Mouse (Mus musculus) liver, adult (tissue): ENCODE data around the gene Ppm1e.

Experiments
- GATA4 ChIP-seq: IDR thresholded peaks from 2 replicates; pipeline ENCODE4 v1.6.1; 2014; ENCODE audit warnings: mild to moderate bottlenecking, low read length; ENCODE audit not compliant: insufficient replicate concordance

Gene Ppm1e

GRCm38 (mm10) chr11:87358331-87359261 is at the start of gene Ppm1e:
Gene Ppm1e (minus strand): TSS chr11:87359023.
- TF ChIP-seq GATA4: no peak

DNA sequence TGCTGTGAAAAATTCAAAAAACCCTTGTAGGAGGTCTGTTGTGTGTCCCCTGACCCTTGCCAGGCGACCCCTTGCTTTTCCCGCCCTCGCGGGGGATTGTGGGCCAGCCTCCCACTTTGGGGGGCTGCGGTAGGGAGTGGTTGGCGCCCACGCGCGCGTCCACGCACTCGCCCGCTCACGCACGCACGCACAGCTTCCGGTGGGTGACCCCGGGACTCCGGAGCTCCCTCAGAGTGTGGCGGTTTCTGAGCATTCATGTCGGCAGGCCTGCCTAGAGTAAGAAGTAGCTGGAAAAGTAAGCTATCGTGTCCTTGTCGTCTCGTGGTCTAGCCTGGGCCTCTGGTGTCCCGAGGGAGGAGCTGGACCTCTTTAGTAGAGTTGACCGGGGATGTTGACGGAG is 46.1 kb upstream of the Ppm1e start, which contains the start of the genes Rad51c and Tex14:
Rad51c (minus strand) TSS at position 79 of the 400 bp plus-strand sequence.
Tex14 (plus strand) TSS at position 190 of the 400 bp plus-strand sequence.
- TF ChIP-seq GATA4: no peak

GRCm38 (mm10) chr11:87404111-87404853 is 45.5 kb upstream of the Ppm1e start:
- TF ChIP-seq GATA4: no peak; the same call in 1 of the 2 replicates

DNA sequence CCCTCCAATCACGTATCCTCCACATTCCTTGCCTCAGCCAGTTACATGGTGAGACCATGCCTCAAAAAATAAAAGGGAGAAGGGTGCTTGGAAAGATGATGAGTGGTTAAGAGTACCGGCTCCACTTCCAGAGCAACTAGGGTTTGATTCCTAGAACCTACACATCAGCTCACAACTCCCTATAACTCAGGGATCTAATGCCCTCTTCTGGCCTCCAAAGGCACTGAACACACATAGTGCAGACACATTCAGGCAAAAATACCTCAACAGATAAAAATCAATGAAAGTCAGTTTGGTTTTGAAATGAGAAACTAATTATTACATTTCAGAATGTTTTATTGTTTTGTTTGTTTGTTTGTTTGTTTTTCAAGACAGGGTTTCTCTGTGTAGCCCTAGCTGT is 39.6 kb upstream of the Ppm1e start:
- TF ChIP-seq GATA4: no peak

GRCm38 (mm10) chr11:87393855-87394254 is 35.0 kb upstream of the Ppm1e start:
- TF ChIP-seq GATA4: no peak

GRCm38 (mm10) chr11:87385676-87386075 is 26.9 kb upstream of the Ppm1e start:
- no peak for TF ChIP-seq GATA4

DNA sequence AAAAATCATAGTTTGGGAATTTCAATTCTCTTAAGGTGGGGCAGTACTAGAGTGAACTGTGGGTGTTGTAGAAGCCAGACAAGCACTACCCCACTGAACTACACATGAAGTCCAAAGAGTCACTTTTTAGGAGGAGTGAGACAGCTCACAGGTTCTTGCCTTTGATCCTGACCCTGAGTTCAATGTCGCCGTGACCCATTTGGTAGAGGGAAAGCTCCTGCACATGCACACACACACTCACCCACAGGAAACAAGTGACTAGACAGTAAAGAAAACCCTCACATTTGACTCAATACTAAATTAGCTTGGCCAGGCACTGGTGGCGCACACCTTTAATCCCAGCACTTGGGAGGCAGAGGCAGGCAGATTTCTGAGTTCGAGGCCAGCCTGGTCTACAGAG is 25.7 kb upstream of the Ppm1e start:
- no peak for TF ChIP-seq GATA4

DNA sequence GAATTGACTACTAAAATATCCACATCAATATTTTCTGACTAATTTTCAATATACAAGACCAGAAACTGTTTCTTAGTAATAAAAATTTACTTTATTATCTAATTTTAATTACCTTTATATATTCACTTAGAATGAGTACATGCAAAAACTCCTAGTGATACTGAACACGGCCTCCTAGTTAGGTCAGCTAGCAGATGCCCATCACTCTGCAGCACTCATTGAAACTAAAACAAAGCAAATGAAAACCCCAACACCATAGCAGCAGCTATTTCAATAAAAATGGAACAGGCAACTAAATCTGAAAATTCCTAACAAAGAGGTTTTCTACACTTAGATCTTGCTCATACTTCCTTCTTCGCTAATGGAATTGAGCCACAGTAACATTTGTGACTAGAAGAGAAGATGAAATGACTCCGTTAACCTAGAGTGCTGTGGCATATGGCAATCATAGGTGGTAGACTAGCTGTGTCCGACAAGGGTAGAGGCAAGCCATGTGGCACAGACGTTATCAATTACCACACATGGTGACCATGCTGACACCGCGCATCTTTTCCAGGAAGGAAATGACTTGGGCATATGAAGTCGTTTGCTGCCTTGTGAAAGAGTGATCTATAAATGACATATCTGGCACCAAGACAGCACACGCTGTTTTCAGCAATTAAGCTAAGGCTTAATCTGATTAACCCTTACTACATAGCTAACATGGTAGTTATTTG is 9.2 kb upstream of the Ppm1e start:
- no peak for TF ChIP-seq GATA4

- TF ChIP-seq GATA4: no peak
Observed at GRCm38 (mm10) chr11:87367061-87367460, 8.2 kb upstream of the Ppm1e start.

GRCm38 (mm10) chr11:87365120-87365519 is 6.3 kb upstream of the Ppm1e start:
- TF ChIP-seq GATA4: no peak

- no peak for TF ChIP-seq GATA4
Observed at GRCm38 (mm10) chr11:87359262-87359612, 414 bp upstream of the Ppm1e start.

DNA sequence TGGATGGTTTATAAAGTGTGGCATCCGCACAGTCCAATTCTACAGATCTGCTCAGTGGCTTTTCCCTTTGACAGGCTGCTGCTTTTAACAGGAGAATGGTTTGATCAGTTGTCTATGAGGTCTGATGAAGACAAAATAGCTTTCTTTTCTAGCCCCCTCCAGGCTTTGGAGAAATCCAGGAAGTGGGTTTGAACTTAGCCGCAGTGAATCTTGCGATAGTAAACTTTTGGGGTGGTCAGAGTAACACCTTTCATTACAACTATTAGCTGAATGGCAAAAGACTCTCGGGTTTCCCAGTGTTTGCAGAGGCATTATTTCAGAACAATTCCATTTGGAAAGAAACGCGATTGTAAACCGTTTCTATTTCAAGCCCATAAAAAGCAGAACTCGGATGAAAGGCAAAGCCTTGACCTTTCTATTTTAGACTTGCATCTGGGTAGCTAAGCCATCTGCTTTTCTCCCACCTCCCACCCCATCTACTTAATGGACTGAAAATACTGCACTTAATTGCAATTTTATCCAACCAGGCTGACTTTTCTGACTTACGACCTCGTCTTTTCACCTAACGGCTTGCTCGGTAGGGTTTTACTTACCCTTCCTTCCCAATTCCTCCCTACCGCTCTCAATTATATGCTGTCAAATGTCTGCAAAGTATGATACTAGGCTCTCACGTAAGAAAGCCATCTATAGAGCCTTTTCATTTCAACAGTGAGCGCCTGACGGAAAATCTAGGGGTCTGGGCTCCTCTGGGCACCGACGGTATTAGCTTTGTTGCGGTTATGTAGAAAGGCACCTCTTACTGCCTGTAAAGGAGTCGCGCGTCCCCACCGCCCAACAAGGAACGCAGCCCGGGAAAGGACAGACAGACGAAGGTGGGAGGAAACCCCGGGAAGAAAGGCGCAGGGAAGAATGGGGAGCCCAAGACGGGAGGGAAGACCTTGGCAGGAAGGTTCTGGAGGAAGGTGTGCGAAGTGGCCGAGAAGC is 1.2 kb downstream of the Ppm1e start:
- TF ChIP-seq GATA4: no peak

- TF ChIP-seq GATA4: no peak
Observed at GRCm38 (mm10) chr11:87354861-87355260, 4.0 kb downstream of the Ppm1e start.

- no peak for TF ChIP-seq GATA4
Observed at GRCm38 (mm10) chr11:87353646-87354170, 5.1 kb downstream of the Ppm1e start.

- TF ChIP-seq GATA4: no peak
Observed at GRCm38 (mm10) chr11:87326381-87326780, 32.4 kb downstream of the Ppm1e start.
